Mouse (Mus musculus) left cerebral cortex, adult 18-20 months (tissue): ENCODE measurements at regions not wholly inside any gene's neighbourhood (a gene's known extent, or its start where the extent isn't known, plus 50 kb on each side); places are given as distances from the start of the nearest gene placed in this dataset.

Source experiments
- DNase-seq, 2 experiments: peaks; one replicate each; pipeline ENCODE4 v3.0.0; 2021 to 2022; ENCODE audit warnings: low spot score in 2 of 2, mixed read lengths in 1 of 2

DNA sequence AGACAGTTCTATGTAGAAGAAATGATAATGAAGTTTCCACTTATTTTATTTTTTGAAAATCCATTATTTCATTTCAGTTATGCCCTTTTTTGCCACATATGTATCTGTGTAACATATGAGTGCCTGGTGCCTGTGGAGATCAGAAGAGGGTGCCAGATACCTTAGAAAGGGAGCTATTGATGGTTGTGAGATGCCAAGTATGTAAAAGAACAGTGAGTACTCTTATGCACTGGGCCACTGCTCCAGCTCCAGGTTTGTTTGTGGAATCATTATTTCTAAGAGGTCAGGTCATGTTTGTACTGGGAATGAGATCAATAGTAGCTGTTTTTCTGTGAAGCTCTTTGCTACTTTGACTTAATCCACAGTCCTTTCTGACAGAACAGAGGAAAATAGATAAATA, 68.1 kb downstream of the Cenpw start:
- no peak for DNase-seq

DNA sequence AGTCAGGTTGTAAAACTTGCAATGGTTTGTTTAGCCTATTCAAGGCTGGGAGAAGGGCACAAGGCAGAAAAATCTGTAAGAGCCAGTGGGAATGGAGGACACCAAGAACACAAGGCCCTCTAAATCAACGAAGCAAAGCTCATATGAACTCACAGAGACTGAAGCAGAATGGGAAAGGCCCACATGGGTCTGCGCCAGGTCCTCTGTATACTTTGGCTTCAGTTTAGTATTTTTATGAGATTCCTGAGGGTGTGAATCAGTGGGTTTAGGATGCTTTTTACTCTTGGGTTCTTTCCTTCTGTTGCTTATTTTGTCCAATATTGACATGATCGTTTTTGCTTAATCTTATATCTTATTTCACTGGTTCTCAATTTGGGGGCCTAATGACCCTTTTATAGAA, 90.0 kb downstream of the Cenpw start:
- DNase-seq, result no peak

DNA sequence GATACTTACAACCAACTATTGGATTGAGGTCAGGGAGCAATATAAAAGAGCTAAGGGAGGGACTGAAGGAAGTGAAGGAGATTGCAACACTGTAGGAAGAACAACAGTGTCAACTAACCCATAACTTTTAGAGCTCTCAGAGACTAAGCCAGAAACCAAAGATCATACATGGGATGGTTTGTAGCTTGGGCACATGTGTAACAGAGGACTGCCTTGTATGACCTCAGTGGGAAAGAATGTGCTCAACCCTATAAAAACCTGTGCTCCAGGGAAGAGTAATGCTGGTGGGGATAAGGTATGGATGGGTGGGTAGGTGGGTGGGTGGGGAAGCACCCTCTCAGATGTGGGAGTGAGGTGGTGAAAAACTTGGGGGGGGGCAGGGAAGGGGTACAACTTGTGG, 97.9 kb downstream of the Cenpw start:
- no peak for DNase-seq

DNA sequence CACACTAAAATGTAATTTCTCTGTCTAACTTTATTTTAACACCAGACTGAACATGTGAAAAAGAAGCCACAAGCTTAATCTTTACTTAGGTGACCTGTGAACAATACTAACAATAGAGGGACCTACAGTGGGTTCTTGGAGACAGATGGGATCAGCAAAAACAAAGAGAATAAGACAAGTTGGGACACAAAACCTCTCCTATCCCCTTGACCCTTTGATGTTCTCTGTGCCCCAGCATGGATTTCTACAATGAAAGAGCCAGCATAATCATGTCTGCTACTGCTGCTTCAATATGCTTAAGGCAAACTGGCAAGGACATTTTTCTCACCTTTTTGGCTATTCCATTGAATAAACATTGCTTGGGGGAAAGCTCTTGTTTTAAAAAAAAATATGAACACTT, 105.8 kb downstream of the Cenpw start:
- no peak for DNase-seq

DNA sequence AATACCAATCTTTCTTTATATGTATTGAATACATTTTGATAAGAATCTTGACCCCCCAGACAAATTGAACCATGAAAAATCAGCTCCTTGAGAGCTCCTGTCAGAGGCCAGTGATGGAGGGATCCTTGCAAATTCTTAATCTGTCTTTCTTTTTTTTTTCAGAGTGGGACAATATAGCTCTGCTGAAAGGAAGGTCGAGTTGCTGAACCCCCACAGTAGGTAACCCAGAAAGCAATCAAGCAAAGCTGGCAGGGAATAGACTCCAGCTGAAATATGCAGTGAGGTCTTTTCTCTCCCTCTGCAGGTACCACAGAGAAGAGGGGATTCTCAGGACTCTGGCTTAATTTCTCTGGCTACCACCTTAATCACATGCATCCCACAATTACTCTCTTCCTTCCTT, 108.8 kb downstream of the Cenpw start:
- no peak for DNase-seq

DNA sequence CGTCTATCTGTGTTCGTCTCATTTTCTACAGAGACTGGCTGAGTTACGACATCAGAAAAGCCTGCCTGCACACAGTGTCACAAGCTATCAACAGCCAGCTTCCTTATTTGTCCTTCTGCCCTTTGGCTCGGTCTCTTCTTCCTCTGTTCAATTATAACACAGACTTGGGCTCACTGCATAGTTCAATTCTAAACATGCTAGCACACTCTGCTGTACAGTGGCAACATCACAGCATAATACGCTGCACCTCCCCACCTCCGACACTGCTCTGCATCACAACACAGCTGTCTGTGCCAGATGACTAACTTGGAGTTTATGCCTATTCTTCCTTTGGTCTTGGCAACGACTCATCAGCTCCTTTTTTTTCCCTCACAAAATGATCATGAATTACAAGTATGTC, 111.0 kb downstream of the Cenpw start:
- DNase-seq, result peak; percentile 48 to 51

DNA sequence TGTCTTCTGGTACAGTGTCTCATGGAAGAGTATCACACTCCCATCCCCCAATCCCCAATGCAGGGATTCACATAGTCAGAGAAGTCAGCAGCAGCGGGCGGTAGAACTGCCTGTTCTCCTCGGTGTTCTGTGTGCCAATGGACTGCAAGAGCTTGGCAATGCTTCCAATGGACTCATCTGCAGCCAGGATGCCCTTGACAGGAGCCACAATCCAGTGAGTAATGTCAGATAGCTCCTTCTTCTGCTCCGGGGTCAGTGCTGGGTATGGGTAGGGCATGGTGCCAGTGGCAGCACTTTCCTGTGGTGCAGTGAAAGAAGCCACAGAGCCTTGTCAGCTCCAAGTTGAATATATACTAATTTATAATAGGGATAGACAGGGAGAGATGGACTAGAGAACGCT, 115.3 kb downstream of the Cenpw start:
- DNase-seq, result no peak

DNA sequence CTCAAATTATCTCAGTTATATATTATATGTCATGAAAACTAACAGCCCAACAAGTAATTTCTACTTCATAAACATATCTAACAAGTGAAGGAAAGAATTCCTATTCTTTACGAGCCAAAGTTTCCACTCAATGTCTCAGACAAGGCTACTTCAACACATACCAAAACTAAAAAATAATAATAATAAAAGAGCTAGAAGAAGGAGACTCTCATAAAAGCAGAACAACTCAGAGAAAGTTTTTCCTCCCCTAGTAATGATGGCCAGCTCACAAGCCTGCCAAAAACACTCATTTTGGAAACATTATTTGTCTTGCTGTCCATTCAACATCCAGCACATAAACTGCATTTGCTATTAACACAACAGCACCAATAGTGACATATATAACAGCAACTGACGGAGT, 133.7 kb downstream of the Cenpw start:
- DNase-seq, result no peak

DNA sequence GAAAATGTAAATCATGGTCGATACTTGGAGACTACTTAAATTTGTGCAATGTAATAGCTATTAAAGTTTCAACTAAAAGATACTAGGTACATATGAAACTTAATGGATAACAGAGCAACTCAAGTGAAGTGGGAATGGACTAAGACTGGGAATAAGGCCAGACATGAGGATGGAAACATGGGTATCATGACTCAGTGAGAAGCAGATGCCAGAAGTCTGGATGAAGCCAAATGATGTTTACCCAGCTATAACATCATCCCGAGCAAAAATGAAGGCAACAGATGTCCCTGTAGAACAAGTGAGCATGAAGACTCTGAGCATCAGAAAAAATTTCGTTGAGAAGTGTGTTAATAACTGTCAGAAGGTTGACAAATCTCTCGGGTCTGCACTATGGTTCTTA, 169.7 kb downstream of the Cenpw start:
- peak; percentile 7 for DNase-seq

DNA sequence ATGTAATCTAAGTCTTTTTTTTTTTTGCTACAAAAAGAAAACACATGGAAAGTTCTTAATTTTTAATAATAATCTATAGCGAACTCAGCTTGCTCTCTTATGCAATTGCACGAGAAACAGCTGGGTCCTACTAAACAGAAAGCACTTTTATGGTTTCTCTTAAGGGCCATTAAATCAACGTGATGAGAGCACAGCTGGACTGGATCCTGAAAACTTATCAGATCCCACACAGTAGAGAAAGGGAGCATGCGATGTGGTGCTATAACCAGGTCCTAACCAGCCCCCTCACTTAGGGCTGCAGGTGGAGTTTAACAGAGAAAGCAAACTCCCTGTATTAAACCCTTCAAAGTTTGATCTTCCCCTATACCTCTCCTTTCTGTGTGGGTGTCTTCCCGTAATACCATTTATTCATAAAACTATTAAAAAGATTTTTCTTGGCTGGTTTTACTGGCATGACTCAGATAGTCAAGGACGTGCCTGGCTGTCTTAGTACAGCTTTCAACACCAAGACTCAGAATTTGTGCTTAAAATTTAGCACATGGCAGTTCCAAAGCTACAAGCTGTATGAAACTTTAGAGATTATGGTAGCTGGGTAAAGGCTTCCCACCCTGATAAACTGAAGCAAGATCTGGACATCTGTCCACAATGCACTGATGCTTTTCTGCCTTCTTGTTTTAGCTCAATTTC, 197.3 kb downstream of the Cenpw start:
- DNase-seq, result no peak

DNA sequence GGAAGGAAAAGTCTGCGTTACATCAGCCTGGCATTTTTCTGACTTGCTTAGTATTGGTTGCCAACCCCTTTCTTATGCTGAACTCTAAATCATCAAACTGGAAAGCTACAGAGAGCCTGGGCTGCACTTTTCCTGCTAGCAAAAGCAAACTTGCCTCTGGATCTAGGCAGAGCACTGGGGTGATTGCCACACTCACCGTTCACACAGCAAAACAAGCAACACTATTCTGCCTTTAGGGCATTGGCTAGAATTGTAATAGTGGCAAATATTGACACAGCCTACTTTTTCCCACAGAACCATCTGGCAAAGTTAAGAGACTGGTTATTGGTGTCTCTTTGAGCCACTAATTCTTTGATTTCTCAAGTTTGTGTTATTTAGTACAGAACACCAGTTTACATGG, 199.5 kb downstream of the Cenpw start:
- no peak for DNase-seq

DNA sequence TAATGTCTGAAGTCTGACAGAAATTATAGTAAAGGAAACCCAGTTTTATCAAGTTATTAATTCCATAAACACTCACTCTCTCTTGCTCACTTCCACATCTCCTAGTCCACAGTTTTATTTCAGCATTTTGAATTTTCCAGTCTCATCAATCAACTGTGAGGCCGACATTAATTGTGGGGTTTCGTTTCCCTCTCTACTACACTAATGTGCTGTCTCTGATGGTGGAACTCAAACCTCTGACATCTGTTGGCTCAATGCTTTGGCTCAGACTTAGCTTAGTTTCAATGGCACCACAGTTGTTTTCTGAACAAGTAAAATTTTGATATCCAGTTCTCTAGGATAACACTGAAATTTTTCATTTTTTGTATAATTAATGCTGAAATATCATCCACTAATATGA, 218.8 kb downstream of the Cenpw start:
- no peak for DNase-seq
